Mouse (Mus musculus): ENCODE measurements around the gene Olfr893.
"Not testable (repeated sequence)": the region's sequence is repeated elsewhere in the genome, so short reads cannot be mapped to it uniquely, and the experiment has no call there.

Gene Olfr893

GRCm38 (mm10) chr9:38208065-38208464, at the start of gene Olfr893:
Olfr893 (plus strand) TSS chr9:38208365.
- no peak for DNase-seq

GRCm38 (mm10) chr9:38168341-38168740, 39.8 kb upstream of the Olfr893 start:
- not testable (repeated sequence) for DNase-seq

- DNase-seq: no peak
Measured at GRCm38 (mm10) chr9:38180721-38181120, 27.4 kb upstream of the Olfr893 start, which contains the start of gene Olfr891. Olfr891 (minus strand) TSS chr9:38180821.

- no peak for DNase-seq
Measured at GRCm38 (mm10) chr9:38217755-38218154, 9.6 kb downstream of the Olfr893 start, which contains the start of gene Olfr894. Olfr894 (plus strand) TSS chr9:38218055.

GRCm38 (mm10) chr9:38252474-38252873, 44.3 kb downstream of the Olfr893 start, which contains the start of gene Olfr143:
Olfr143 (plus strand) TSS chr9:38252774.
- no peak for DNase-seq

All from cerebellum, adult 11-12 months (tissue).